Mouse (Mus musculus): ENCODE data around the gene Micu1. TPM values are rescaled to one million over a fixed set of nuclear protein-coding genes. Genes with fewer than 3 reads are reported as not detected.

Gene Micu1
- polyA plus RNA-seq, 1 experiment from 2014 or later = 87.9 TPM

GRCm38 (mm10) chr10:59907080-59907609, 204.9 kb downstream of the Micu1 start:
- peak overlapping the region; percentile 43; the same call in 1 of the 2 replicates for H3K27ac ChIP-seq (replicated peaks)
- H3K9me3 ChIP-seq = no peaks in the 10 kb centered on the region
- no peaks in the 10 kb centered on the region for H3K36me3 ChIP-seq
- peaks cover 61% of the 10 kb centered on the region for H3K4me1 ChIP-seq (replicated peaks)
- no peaks in the 10 kb centered on the region for H3K27me3 ChIP-seq
- 69% methylated on average over 3 of the region's 3 CpGs for WGBS
- H3K4me3 ChIP-seq = no peak overlapping the region
- no peak for ATAC-seq (ENCODE audit: low read depth)
- peak overlapping the region; percentile 27; the same call in 1 of the 2 replicates for H3K9ac ChIP-seq
- no peak overlapping the region for H3K4me2 ChIP-seq

- WGBS = 45% methylated on average over 7 of the region's 7 CpGs
- H3K4me1 ChIP-seq (replicated peaks) = peaks cover 60% of the 10 kb centered on the region
Measured at GRCm38 (mm10) chr10:59907695-59908299, 205.5 kb downstream of the Micu1 start.

GRCm38 (mm10) chr10:59908776-59909315, 206.6 kb downstream of the Micu1 start:
- WGBS = 60% methylated on average over 7 of the region's 7 CpGs
- Histone ChIP-seq H3K4me1 (replicated peaks) (peaks cover 52% of the 10 kb centered on the region), H3K4me3 (no peak overlapping the region), H3K4me2 (peak overlapping the region; percentile 26; the same call in 1 of the 2 replicates), H3K9me3 (no peaks in the 10 kb centered on the region), H3K27me3 (no peaks in the 10 kb centered on the region), H3K27ac (replicated peaks) (peak overlapping the region; percentile 68; the same call in 1 of the 2 replicates), H3K9ac (no peak overlapping the region), H3K36me3 (no peaks in the 10 kb centered on the region)
- peak; percentile 23; the same call in 1 of the 2 replicates for ATAC-seq (ENCODE audit: low read depth)

More at GRCm38 (mm10) chr10:59907695-59908299, 205.5 kb downstream of the Micu1 start:
- Histone ChIP-seq H3K9ac (peak overlapping the region; percentile 27; the same call in 1 of the 2 replicates), H3K4me2 (no peak overlapping the region), H3K36me3 (no peaks in the 10 kb centered on the region), H3K9me3 (no peaks in the 10 kb centered on the region), H3K4me3 (no peak overlapping the region), H3K27ac (replicated peaks) (peak overlapping the region; percentile 43), H3K27me3 (no peaks in the 10 kb centered on the region)
- ATAC-seq (ENCODE audit: low read depth) = no peak; the same call in 1 of the 2 replicates

GRCm38 (mm10) chr10:59909357-59909847, 207.1 kb downstream of the Micu1 start:
- WGBS = 11% methylated on average over 14 of the region's 14 CpGs
- peak; percentile 9; the same call in 1 of the 2 replicates for ATAC-seq (ENCODE audit: low read depth)
- no peaks in the 10 kb centered on the region for H3K9me3 ChIP-seq
- H3K4me1 ChIP-seq (replicated peaks) = peaks cover 52% of the 10 kb centered on the region
- no peaks in the 10 kb centered on the region for H3K27me3 ChIP-seq
- peak overlapping the region; percentile 68 for H3K27ac ChIP-seq (replicated peaks)
- H3K4me2 ChIP-seq = peak overlapping the region; percentile 26
- H3K36me3 ChIP-seq = no peaks in the 10 kb centered on the region
- H3K4me3 ChIP-seq = no peak overlapping the region
- H3K9ac ChIP-seq = no peak overlapping the region

- no peak for ATAC-seq (ENCODE audit: low read depth)
- Histone ChIP-seq H3K36me3 (no peaks in the 10 kb centered on the region), H3K9ac (peak overlapping the region; percentile 58), H3K4me3 (0 out of 2 replicates have a peak overlapping the region, but pooled peaks have one; percentile 6), H3K27ac (replicated peaks) (peak overlapping the region; percentile 54; the same call in 1 of the 2 replicates), H3K4me1 (replicated peaks) (peaks cover 56% of the 10 kb centered on the region), H3K9me3 (no peaks in the 10 kb centered on the region), H3K27me3 (no peaks in the 10 kb centered on the region), H3K4me2 (peak overlapping the region; percentile 48)
- 36% methylated on average over 6 of the region's 6 CpGs for WGBS
Measured at GRCm38 (mm10) chr10:59911091-59911490, 208.8 kb downstream of the Micu1 start.

GRCm38 (mm10) chr10:59911561-59912198, 209.4 kb downstream of the Micu1 start:
- ATAC-seq (ENCODE audit: low read depth) = 0 out of 2 replicates have a peak, but pooled peaks have one; percentile 18
- WGBS = 3% methylated on average over 25 of the region's 25 CpGs

More at GRCm38 (mm10) chr10:59911561-59912198, 209.4 kb downstream of the Micu1 start:
- no peaks in the 10 kb centered on the region for H3K9me3 ChIP-seq
- peak overlapping the region; percentile 58 for H3K9ac ChIP-seq
- no peaks in the 10 kb centered on the region for H3K36me3 ChIP-seq
- peak overlapping the region; percentile 48 for H3K4me2 ChIP-seq
- H3K4me3 ChIP-seq = 0 out of 2 replicates have a peak overlapping the region, but pooled peaks have one; percentile 6
- no peaks in the 10 kb centered on the region for H3K27me3 ChIP-seq
- peak overlapping the region; percentile 33; the same call in 1 of the 2 replicates for H3K27ac ChIP-seq (replicated peaks)
- peaks cover 62% of the 10 kb centered on the region for H3K4me1 ChIP-seq (replicated peaks)

Other genes with a start within 250 kb of the Micu1 start
- gene Gm10322, start 86.4 kb upstream of the Micu1 start, polyA plus RNA-seq (2015; fragmentation: Nextera tagmentation; extraction: Ambion mirVana) = not detected in 2 replicates
- gene Mcu, start 85.8 kb upstream of the Micu1 start, polyA plus RNA-seq (2015; fragmentation: Nextera tagmentation; extraction: Ambion mirVana) = 34.4 and 37.3 TPM in 2 replicates
- gene Dnajb12, start 177.1 kb downstream of the Micu1 start, polyA plus RNA-seq (2015; fragmentation: Nextera tagmentation; extraction: Ambion mirVana) = 20.4 and 21.2 TPM in 2 replicates
- gene Ddit4, start 249.4 kb downstream of the Micu1 start, polyA plus RNA-seq (2015; fragmentation: Nextera tagmentation; extraction: Ambion mirVana) = 72.8 and 78.2 TPM in 2 replicates

Measured in neural tube, embryonic 13.5 days (tissue).